Mouse (Mus musculus): ENCODE results near the gene Ctsh. TPM values are rescaled to one million over a fixed set of nuclear protein-coding genes. Genes with fewer than 3 reads are reported as not detected.

Ctsh gene
- total and polyA plus RNA-seq, 2 experiments = 109 to 551 TPM

DNA sequence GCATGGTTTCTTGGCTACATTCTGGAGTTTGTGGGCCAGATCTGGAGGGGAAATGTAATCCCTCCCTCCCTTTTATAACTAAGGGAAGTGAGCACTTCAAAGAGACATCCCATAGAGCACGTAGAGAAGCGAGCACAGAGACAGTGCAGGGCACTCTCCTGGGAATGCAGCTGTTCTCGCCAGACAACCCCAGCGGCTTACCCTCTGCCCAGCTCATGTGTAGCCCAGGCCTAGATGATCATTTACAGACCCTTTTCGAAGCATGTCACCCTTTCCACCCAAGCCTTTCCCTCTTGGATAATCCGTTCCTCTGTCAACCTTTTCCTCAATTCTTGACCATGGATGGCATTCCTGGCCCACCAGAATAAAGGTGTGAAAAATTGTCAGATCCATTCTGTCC lies 37.7 kb upstream of the Ctsh start:
- TF ChIP-seq CTCF (IDR thresholded peaks at IDR 0.05; ENCODE audit: low read depth, low read length) (no peak), POLR2A (IDR thresholded peaks at IDR 0.05; ENCODE audit: extremely low read depth, insufficient read depth, low read length) (no peak)
- WGBS = 83% methylated on average over 6 of the region's 6 CpGs

DNA sequence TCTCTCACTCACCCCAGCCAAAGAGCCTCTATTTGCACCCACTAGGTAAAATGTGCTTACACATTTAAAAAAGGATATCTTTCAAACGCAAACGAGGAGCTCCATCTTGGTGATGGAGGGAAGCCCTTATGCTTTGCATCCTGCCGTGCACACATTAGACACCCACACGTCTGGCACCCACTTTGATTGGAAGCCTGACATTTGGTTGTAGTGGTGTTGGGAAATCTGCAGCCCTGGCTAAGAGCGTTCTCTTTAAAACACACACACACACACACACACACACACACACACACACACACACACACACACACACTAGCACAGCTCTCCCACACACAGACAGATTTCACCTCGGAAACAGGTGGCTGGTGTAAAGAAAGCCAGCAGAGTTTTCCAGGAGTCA lies 33.1 kb upstream of the Ctsh start:
- WGBS = 57% methylated on average over 6 of the region's 6 CpGs

More for the DNA sequence above, 37.7 kb upstream of the Ctsh start:
- H3K79me2 ChIP-seq (ENCODE audit: control insufficient read depth, insufficient read depth, low read length) = no peaks in the 10 kb centered on the region
- H3K27ac ChIP-seq (replicated peaks; ENCODE audit: insufficient read depth, low read depth, low read length) = no peak overlapping the region
- H3K4me1 ChIP-seq (ENCODE audit: control insufficient read depth, insufficient read depth, low read length) = no peaks in the 10 kb centered on the region
- no peak for DNase-seq (ENCODE audit: extremely low read depth, low read depth, low spot score)
- H3K4me3 ChIP-seq (ENCODE audit: insufficient read depth, low read depth, low read length) = no peak overlapping the region
- no peak overlapping the region for H3K9ac ChIP-seq (ENCODE audit: low read depth, low read length)
- H3K36me3 ChIP-seq (ENCODE audit: control insufficient read depth, insufficient read depth, low read length) = no peaks in the 10 kb centered on the region
- H3K27me3 ChIP-seq (ENCODE audit: control insufficient read depth, insufficient read depth, low read length) = no peaks in the 10 kb centered on the region

DNA sequence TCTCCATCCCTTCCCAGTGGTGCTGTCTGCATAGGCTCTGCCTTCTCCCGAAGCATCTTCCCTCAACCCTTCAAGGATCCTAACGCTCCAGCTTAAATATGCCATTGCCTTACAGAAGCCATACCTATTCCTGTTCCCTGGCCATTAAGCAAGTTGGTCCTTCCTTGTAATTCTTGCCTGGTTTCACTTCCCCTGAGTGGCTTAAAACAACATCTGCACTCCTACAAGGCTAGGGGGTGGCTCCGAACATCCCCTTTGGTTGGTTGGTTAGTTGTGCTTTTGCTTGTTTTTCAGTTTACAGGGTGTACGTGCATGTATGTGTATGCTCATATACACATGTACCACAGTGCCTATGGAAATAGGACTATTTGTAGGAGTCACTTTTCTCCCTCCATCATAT lies 32.5 kb upstream of the Ctsh start:
- WGBS = 82% methylated on average over 4 of the region's 4 CpGs
- Histone ChIP-seq H3K27me3 (ENCODE audit: control insufficient read depth, insufficient read depth, low read length) (no peaks in the 10 kb centered on the region), H3K79me2 (ENCODE audit: control insufficient read depth, insufficient read depth, low read length) (no peaks in the 10 kb centered on the region), H3K4me1 (ENCODE audit: control insufficient read depth, insufficient read depth, low read length) (no peaks in the 10 kb centered on the region), H3K27ac (replicated peaks; ENCODE audit: insufficient read depth, low read depth, low read length) (no peak overlapping the region), H3K36me3 (ENCODE audit: control insufficient read depth, insufficient read depth, low read length) (no peaks in the 10 kb centered on the region), H3K9ac (ENCODE audit: low read depth, low read length) (no peak overlapping the region), H3K4me3 (ENCODE audit: insufficient read depth, low read depth, low read length) (no peak overlapping the region)
- peak; percentile 13 for DNase-seq (ENCODE audit: extremely low read depth, low read depth, low spot score)
- TF ChIP-seq CTCF (IDR thresholded peaks at IDR 0.05; ENCODE audit: low read depth, low read length) = no peak
- TF ChIP-seq POLR2A (IDR thresholded peaks at IDR 0.05; ENCODE audit: extremely low read depth, insufficient read depth, low read length) = no peak

More for the DNA sequence above, 33.1 kb upstream of the Ctsh start:
- Histone ChIP-seq H3K4me3 (ENCODE audit: insufficient read depth, low read depth, low read length) (no peak overlapping the region), H3K36me3 (ENCODE audit: control insufficient read depth, insufficient read depth, low read length) (no peaks in the 10 kb centered on the region), H3K9ac (ENCODE audit: low read depth, low read length) (no peak overlapping the region), H3K4me1 (ENCODE audit: control insufficient read depth, insufficient read depth, low read length) (no peaks in the 10 kb centered on the region), H3K27me3 (ENCODE audit: control insufficient read depth, insufficient read depth, low read length) (no peaks in the 10 kb centered on the region), H3K27ac (replicated peaks; ENCODE audit: insufficient read depth, low read depth, low read length) (no peak overlapping the region), H3K79me2 (ENCODE audit: control insufficient read depth, insufficient read depth, low read length) (no peaks in the 10 kb centered on the region)
- no peak for TF ChIP-seq POLR2A (IDR thresholded peaks at IDR 0.05; ENCODE audit: extremely low read depth, insufficient read depth, low read length)
- no peak for DNase-seq (ENCODE audit: extremely low read depth, low read depth, low spot score)

DNA sequence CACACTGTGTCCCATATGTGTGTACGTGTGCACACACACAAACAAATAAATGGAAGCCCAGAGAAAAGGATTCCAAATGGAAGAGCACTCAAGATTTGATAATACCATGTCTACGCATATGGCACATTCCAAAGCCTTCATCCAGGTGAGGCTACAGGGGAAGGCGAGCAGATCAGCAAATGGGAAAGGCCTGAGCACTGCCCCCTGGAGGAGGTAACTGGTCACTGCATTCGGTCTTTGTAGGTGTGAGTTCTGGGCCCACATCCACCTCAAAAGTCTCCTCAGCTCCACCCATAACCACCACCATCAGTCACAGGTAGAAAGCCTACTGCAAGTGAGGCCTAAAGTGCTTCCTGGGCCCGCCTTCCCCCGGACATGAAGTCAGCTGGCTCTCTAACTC lies 26.2 kb upstream of the Ctsh start:
- no peaks in the 10 kb centered on the region for H3K79me2 ChIP-seq (ENCODE audit: control insufficient read depth, insufficient read depth, low read length)
- H3K4me3 ChIP-seq (ENCODE audit: insufficient read depth, low read depth, low read length) = no peak overlapping the region
- no peaks in the 10 kb centered on the region for H3K36me3 ChIP-seq (ENCODE audit: control insufficient read depth, insufficient read depth, low read length)
- WGBS = 95% methylated on average over 6 of the region's 6 CpGs
- no peak overlapping the region for H3K27ac ChIP-seq (replicated peaks; ENCODE audit: insufficient read depth, low read depth, low read length)
- no peaks in the 10 kb centered on the region for H3K4me1 ChIP-seq (ENCODE audit: control insufficient read depth, insufficient read depth, low read length)
- H3K27me3 ChIP-seq (ENCODE audit: control insufficient read depth, insufficient read depth, low read length) = no peaks in the 10 kb centered on the region
- TF ChIP-seq POLR2A (IDR thresholded peaks at IDR 0.05; ENCODE audit: extremely low read depth, insufficient read depth, low read length) = no peak
- peak; percentile 47 for TF ChIP-seq CTCF (IDR thresholded peaks at IDR 0.05; ENCODE audit: low read depth, low read length)
- no peak for DNase-seq (ENCODE audit: extremely low read depth, low read depth, low spot score)
- no peak overlapping the region for H3K9ac ChIP-seq (ENCODE audit: low read depth, low read length)

DNA sequence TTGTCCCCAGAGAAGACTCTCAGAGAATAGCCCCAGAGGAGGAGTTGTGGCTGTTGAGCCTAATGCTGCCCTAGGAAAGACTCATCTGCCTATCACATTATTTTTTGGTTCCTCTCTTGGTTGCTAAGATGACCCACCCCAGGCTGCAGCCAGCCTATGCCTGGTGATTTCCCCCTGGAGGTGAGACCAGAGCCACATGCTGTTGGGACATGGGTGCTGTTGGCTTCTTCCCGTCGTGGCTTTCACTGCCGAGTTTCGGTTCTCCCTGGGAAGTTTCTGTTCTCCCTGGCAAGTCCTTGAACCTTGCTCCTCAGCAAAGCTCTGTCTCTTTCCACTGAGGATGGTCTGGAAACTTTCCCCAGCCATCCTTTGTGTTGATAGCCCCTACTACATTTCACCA lies 20.0 kb upstream of the Ctsh start:
- Histone ChIP-seq H3K27ac (replicated peaks; ENCODE audit: insufficient read depth, low read depth, low read length) (no peak overlapping the region; the same call in 1 of the 2 replicates), H3K79me2 (ENCODE audit: control insufficient read depth, insufficient read depth, low read length) (no peaks in the 10 kb centered on the region), H3K36me3 (ENCODE audit: control insufficient read depth, insufficient read depth, low read length) (no peaks in the 10 kb centered on the region), H3K4me3 (ENCODE audit: insufficient read depth, low read depth, low read length) (no peak overlapping the region), H3K27me3 (ENCODE audit: control insufficient read depth, insufficient read depth, low read length) (no peaks in the 10 kb centered on the region), H3K9ac (ENCODE audit: low read depth, low read length) (no peak overlapping the region), H3K4me1 (ENCODE audit: control insufficient read depth, insufficient read depth, low read length) (no peaks in the 10 kb centered on the region)
- TF ChIP-seq CTCF (IDR thresholded peaks at IDR 0.05; ENCODE audit: low read depth, low read length) (no peak), POLR2A (IDR thresholded peaks at IDR 0.05; ENCODE audit: extremely low read depth, insufficient read depth, low read length) (no peak)
- WGBS = 75% methylated on average over 4 of the region's 4 CpGs
- DNase-seq (ENCODE audit: extremely low read depth, low read depth, low spot score) = peak; percentile 42

DNA sequence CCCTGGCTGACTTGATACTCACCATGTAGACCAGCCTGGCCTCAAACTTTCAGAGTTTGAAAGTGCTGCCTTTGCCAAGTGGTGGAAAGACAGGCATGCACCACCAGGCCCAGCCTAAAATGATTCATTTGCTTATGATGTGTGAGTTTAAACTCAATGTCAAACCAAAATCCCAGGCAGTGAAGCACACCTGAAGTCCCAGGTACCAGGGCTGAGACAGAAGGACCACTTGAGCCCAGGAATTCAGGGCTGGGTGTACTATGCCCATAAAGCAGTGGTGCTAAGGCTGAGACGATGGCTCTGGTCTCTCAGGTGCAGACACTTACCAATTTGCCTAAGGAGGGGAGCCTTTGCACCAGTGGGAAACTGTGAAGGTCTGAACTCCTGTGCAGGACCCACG lies 18.8 kb upstream of the Ctsh start:
- Histone ChIP-seq H3K27me3 (ENCODE audit: control insufficient read depth, insufficient read depth, low read length) (no peaks in the 10 kb centered on the region), H3K27ac (replicated peaks; ENCODE audit: insufficient read depth, low read depth, low read length) (no peak overlapping the region), H3K4me1 (ENCODE audit: control insufficient read depth, insufficient read depth, low read length) (no peaks in the 10 kb centered on the region), H3K4me3 (ENCODE audit: insufficient read depth, low read depth, low read length) (no peak overlapping the region), H3K36me3 (ENCODE audit: control insufficient read depth, insufficient read depth, low read length) (no peaks in the 10 kb centered on the region), H3K9ac (ENCODE audit: low read depth, low read length) (no peak overlapping the region), H3K79me2 (ENCODE audit: control insufficient read depth, insufficient read depth, low read length) (no peaks in the 10 kb centered on the region)
- 91% methylated on average over 2 of the region's 2 CpGs for WGBS
- no peak for TF ChIP-seq POLR2A (IDR thresholded peaks at IDR 0.05; ENCODE audit: extremely low read depth, insufficient read depth, low read length)
- no peak for DNase-seq (ENCODE audit: extremely low read depth, low read depth, low spot score)

Data from liver, adult 2 months (tissue).